Mouse (Mus musculus) liver, adult (tissue): ENCODE results near the gene Sptbn4.

Experiments
- GATA4 ChIP-seq: IDR thresholded peaks from 2 replicates; pipeline ENCODE4 v1.6.1; 2014; ENCODE audit warnings: mild to moderate bottlenecking, low read length; ENCODE audit not compliant: insufficient replicate concordance

Sptbn4 gene

GRCm38 (mm10) chr7:27423556-27424326 is 23.7 kb downstream of the Sptbn4 start:
- TF ChIP-seq GATA4 = no peak

- TF ChIP-seq GATA4 = no peak
These were observed 28.4 kb downstream of the Sptbn4 start for GRCm38 (mm10) chr7:27419101-27419500.

- TF ChIP-seq GATA4 = no peak
These were observed 30.3 kb downstream of the Sptbn4 start for GRCm38 (mm10) chr7:27417151-27417550.

GRCm38 (mm10) chr7:27408379-27409176 is 38.9 kb downstream of the Sptbn4 start:
- TF ChIP-seq GATA4 = no peak

- TF ChIP-seq GATA4 = no peak
These were observed 39.7 kb downstream of the Sptbn4 start for GRCm38 (mm10) chr7:27407816-27408215.

- TF ChIP-seq GATA4 = no peak
These were observed 41.0 kb downstream of the Sptbn4 start for GRCm38 (mm10) chr7:27406481-27406880.

GRCm38 (mm10) chr7:27404203-27404942 is 43.1 kb downstream of the Sptbn4 start:
- TF ChIP-seq GATA4 = no peak

- no peak for TF ChIP-seq GATA4
These were observed 44.8 kb downstream of the Sptbn4 start for GRCm38 (mm10) chr7:27402675-27403074.

GRCm38 (mm10) chr7:27400545-27400944 is 46.9 kb downstream of the Sptbn4 start:
- TF ChIP-seq GATA4 = no peak

GRCm38 (mm10) chr7:27397048-27397949 is 50.2 kb downstream of the Sptbn4 start:
- TF ChIP-seq GATA4 = no peak

GRCm38 (mm10) chr7:27396184-27397047 is 51.1 kb downstream of the Sptbn4 start:
- no peak for TF ChIP-seq GATA4

- TF ChIP-seq GATA4 = no peak
These were observed 51.8 kb downstream of the Sptbn4 start for GRCm38 (mm10) chr7:27395521-27396183.

GRCm38 (mm10) chr7:27391416-27391815 is 56.1 kb downstream of the Sptbn4 start:
- no peak for TF ChIP-seq GATA4
